Mouse (Mus musculus) C2C12 (cell line): ENCODE measurements around the gene Itgae. TPM values are rescaled to one million over a fixed set of nuclear protein-coding genes. Genes with fewer than 3 reads are reported as not detected.

Experiments
- H3K27me3 ChIP-seq: one replicate; pipeline ENCODE4 v1.6.1; 2011; ENCODE audit not compliant: control insufficient read depth, insufficient read depth, insufficient read length
- H3K36me3 ChIP-seq: one replicate; pipeline ENCODE4 v1.6.1; 2011; ENCODE audit not compliant: control insufficient read depth, insufficient read depth
- H3K4me3 ChIP-seq: one replicate; pipeline ENCODE4 v1.5.1; 2011; ENCODE audit warnings: mild to moderate bottlenecking, control low read depth; ENCODE audit not compliant: poor library complexity, insufficient read depth, severe bottlenecking
- H3K79me2 ChIP-seq: one replicate; pipeline ENCODE4 v1.6.1; 2011; ENCODE audit not compliant: control insufficient read depth, insufficient read depth
- H3K79me3 ChIP-seq: one replicate; pipeline ENCODE4 v1.6.1; 2011; ENCODE audit warnings: low read depth, control low read depth
- H3ac ChIP-seq: one replicate; pipeline ENCODE3; 2011; ENCODE audit warnings: low read depth; ENCODE audit not compliant: control insufficient read depth, insufficient read length
- CEBPB ChIP-seq: IDR thresholded peaks from one replicate; pipeline ENCODE4 v1.6.1; 2011; ENCODE audit warnings: low read depth, mild to moderate bottlenecking, control low read depth, moderate library complexity
- CTCF ChIP-seq: IDR thresholded peaks from one replicate; pipeline ENCODE4 v1.5.1; 2011; ENCODE audit not compliant: control insufficient read depth, insufficient read depth, insufficient read length
- FOSL1 ChIP-seq: IDR thresholded peaks from one replicate; pipeline ENCODE4 v1.8.0; 2011; ENCODE audit warnings: mild to moderate bottlenecking, low read length; ENCODE audit not compliant: poor library complexity, insufficient read depth, severe bottlenecking
- MAX ChIP-seq: IDR thresholded peaks from one replicate; pipeline ENCODE4 v1.6.1; 2011; ENCODE audit warnings: mild to moderate bottlenecking, control low read depth
- MYOD1 ChIP-seq: IDR thresholded peaks from one replicate; pipeline ENCODE4 v1.6.1; 2011; ENCODE audit warnings: low read depth; ENCODE audit not compliant: control insufficient read depth, insufficient read length
- MYOG ChIP-seq: IDR thresholded peaks from one replicate; pipeline ENCODE4 v1.6.1; 2011; ENCODE audit not compliant: control insufficient read depth, insufficient read length; ENCODE audit errors: extremely low read depth
- USF1 ChIP-seq: IDR thresholded peaks from one replicate; pipeline ENCODE4 v1.6.1; 2011; ENCODE audit warnings: low read depth, mild to moderate bottlenecking, control low read depth, moderate library complexity
- polyA plus RNA-seq: library from polyadenylated mRNA; unstranded; fragments of >200 nt; fragmentation: generic; extraction: Trizol; gene quantifications from one replicate; pipeline ENCODE4 v1.2.1, GENCODE M21; 2012; ENCODE audit warnings: missing spikeins

Gene Itgae
- polyA plus RNA-seq, 1 experiment: 0.05 TPM

DNA sequence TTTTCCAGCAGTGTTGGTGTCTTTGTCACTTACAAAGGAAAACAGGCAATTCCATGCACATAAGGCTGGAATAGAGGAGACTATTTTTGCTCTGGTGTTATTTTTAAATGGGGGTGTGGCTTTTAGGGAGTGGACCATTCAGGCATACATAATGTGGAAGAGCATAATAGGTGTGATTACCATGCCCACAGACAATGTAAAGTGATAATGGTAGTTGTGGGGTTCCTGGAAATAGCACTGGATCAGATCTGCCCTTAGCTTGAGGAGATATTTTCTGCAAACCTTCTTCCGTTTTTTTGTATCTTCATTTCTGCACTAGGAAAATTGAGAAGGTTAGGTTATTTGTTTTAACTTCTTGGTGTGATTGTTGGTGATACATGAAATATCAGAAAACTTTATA, 37.6 kb upstream of the Itgae start:
- TF ChIP-seq FOSL1 (no peak), MAX (no peak), USF1 (no peak), MYOD1 (no peak), CTCF (no peak), CEBPB (no peak), MYOG (no peak)
- peaks cover 45% of the 10 kb centered on the region for H3K79me2 ChIP-seq
- H3ac ChIP-seq: no peak overlapping the region
- H3K4me3 ChIP-seq: no peak overlapping the region
- peaks cover 80% of the 10 kb centered on the region for H3K36me3 ChIP-seq
- no peaks in the 10 kb centered on the region for H3K27me3 ChIP-seq
- peaks cover 13% of the 10 kb centered on the region for H3K79me3 ChIP-seq

DNA sequence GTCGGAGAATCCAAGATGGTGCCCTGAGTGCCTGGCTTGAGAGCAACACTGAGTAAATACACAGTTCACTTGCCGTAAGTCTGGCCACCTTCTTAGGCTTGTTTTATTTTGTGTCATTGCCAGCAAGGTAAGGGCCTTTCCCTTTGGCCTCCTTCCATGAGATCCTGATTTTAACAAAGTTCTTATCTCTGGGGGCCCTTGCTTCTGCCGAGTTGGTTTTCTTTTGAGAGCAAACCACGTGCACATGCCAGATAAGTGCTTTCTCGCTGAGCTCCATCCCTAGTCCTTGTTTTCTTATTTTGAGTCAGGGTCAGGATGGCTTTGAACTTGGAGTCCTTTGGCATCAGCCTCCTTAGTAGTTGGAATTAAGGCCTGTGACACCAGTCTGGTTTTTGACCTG, 32.7 kb upstream of the Itgae start:
- Histone ChIP-seq H3K27me3 (no peaks in the 10 kb centered on the region), H3K36me3 (peaks cover 75% of the 10 kb centered on the region), H3K79me3 (peaks cover 11% of the 10 kb centered on the region), H3K4me3 (no peak overlapping the region), H3K79me2 (peaks cover 36% of the 10 kb centered on the region), H3ac (no peak overlapping the region)
- no peak for TF ChIP-seq USF1
- no peak for TF ChIP-seq MAX
- no peak for TF ChIP-seq CEBPB
- no peak for TF ChIP-seq MYOG
- no peak for TF ChIP-seq MYOD1

DNA sequence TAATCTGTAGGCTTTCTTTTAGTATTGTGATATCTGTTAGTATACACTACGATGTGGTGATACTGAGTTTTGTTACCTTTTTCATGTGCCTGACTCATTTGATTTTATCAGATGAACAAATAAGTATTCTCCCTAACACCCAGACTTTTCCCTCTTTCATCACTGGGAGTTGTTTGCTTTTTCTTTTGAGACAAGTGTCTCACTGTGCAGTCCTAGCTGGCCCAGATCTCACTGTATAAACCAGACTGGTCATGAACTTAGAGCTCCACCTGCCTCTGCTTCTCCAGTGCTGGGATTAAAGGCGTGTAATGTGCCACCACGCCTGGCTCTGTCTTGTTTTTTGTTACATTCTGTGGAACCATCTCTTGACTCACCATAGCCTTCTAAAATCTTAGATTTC, 30.8 kb upstream of the Itgae start:
- Histone ChIP-seq H3K36me3 (peaks cover 57% of the 10 kb centered on the region), H3ac (no peak overlapping the region)
- TF ChIP-seq MYOG (no peak), FOSL1 (no peak), MAX (no peak), CTCF (no peak), CEBPB (no peak), MYOD1 (no peak), USF1 (no peak)

DNA sequence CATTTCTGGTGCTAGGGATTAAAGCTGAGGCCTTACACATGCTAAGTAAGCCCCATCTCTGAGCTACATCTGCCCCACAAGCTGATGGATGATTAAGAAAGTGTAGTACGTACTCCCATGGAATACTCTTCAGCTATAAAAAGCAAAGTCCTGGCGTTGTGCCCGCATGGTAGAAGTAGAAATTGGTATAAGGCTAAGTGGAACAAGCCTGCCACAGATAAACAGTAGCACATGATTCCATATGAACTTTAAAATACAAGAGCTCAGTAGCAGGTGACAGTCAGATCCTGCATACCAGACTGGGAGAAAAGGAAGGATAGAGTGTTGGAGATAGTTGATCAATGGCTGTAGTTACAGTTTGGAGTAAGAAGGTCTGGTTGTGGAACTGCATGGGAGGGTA, 29.0 kb upstream of the Itgae start:
- H3ac ChIP-seq: no peak overlapping the region
- H3K36me3 ChIP-seq: peaks cover 50% of the 10 kb centered on the region
- no peaks in the 10 kb centered on the region for H3K27me3 ChIP-seq
- TF ChIP-seq MAX (no peak), MYOG (no peak), CTCF (no peak), MYOD1 (no peak), USF1 (no peak), CEBPB (no peak), FOSL1 (no peak)
- H3K4me3 ChIP-seq: no peak overlapping the region
- peaks cover 12% of the 10 kb centered on the region for H3K79me3 ChIP-seq
- peaks cover 36% of the 10 kb centered on the region for H3K79me2 ChIP-seq

More for the DNA sequence above, 30.8 kb upstream of the Itgae start:
- peaks cover 14% of the 10 kb centered on the region for H3K79me3 ChIP-seq
- H3K4me3 ChIP-seq: no peak overlapping the region
- no peaks in the 10 kb centered on the region for H3K27me3 ChIP-seq
- H3K79me2 ChIP-seq: peaks cover 36% of the 10 kb centered on the region

DNA sequence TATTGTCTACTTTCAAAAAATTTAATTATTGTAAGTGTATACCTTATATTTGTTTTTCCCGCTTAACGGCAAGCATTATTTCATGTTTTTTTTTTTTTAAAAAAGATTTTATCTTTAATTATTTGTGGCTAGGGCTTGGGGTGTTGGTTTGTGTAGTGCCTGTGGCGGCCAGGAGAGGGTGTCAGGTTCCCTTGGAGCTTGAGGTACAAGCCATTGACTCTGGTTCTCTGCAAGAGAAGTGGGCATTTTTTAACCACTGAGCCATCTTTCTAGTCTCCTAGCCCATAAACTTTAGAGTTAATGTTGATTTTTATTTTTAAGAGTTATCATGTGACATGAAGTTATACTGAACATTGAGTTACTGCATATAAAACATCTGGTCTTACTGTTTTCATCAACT, 18.5 kb upstream of the Itgae start:
- no peak overlapping the region for H3K4me3 ChIP-seq
- no peaks in the 10 kb centered on the region for H3K79me3 ChIP-seq
- no peak overlapping the region for H3ac ChIP-seq
- peaks cover 99% of the 10 kb centered on the region for H3K36me3 ChIP-seq
- no peaks in the 10 kb centered on the region for H3K27me3 ChIP-seq
- no peaks in the 10 kb centered on the region for H3K79me2 ChIP-seq
- no peak for TF ChIP-seq CTCF
- no peak for TF ChIP-seq MAX
- no peak for TF ChIP-seq FOSL1
- TF ChIP-seq USF1: no peak
- no peak for TF ChIP-seq CEBPB
- TF ChIP-seq MYOG: no peak
- no peak for TF ChIP-seq MYOD1

DNA sequence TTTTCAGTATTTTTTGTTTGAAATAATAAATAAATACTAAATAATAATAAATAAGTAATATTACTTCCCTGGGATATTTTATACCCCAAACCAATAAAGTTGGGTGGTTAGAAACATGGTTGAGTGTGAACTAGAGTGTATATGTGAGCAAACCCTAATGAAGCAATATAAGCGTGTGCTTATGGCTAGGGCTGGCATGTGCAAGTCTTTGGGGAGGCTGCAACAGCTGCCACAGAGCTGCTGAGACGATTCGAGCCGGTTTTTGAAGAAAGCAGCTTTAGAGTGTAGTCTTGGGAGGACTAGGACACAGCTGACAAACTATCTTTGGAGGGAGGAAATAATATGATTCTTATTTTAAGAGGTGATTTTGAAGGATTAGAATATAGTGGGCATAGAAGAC, 14.1 kb upstream of the Itgae start:
- no peak overlapping the region for H3K4me3 ChIP-seq
- no peaks in the 10 kb centered on the region for H3K27me3 ChIP-seq
- TF ChIP-seq USF1 (no peak), MYOD1 (no peak), CTCF (no peak), FOSL1 (no peak), MAX (no peak)
- no peak overlapping the region for H3ac ChIP-seq
- peaks cover 99% of the 10 kb centered on the region for H3K36me3 ChIP-seq
- H3K79me3 ChIP-seq: no peaks in the 10 kb centered on the region
- H3K79me2 ChIP-seq: no peaks in the 10 kb centered on the region
